Mouse (Mus musculus) layer of hippocampus, postnatal 25 days (tissue): ENCODE measurements around the gene 2010111I01Rik. TPM values are rescaled to one million over a fixed set of nuclear protein-coding genes. Genes with fewer than 3 reads are reported as not detected.
A peak's percentile ranks its signal among the peaks of the same experiment; 100 is the strongest.
"Not testable (repeated sequence)": the region's sequence is repeated elsewhere in the genome, so short reads cannot be mapped to it uniquely, and the experiment has no call there.

Source experiments
- DNase-seq, 2 experiments: peaks; one replicate each; pipeline ENCODE4 v3.0.0; 2022; ENCODE audit warnings: mixed read lengths in 2 of 2, low spot score in 1 of 2; ENCODE audit errors: extremely low spot score in 1 of 2
- total RNA-seq, 2 experiments: library from RNA; stranded (reverse); gene quantifications; 2 replicates each; pipeline ENCODE4 v1.2.3; 2021

The 2010111I01Rik gene
- total RNA-seq, 2 experiments from 2014 or later = 70.6 to 82.7 TPM

- DNase-seq = no peak
These were observed 360.5 kb downstream of the 2010111I01Rik start for GRCm38 (mm10) chr13:63324978-63325848.

- no peak for DNase-seq
These were observed 361.3 kb downstream of the 2010111I01Rik start for GRCm38 (mm10) chr13:63326015-63326414.

DNA sequence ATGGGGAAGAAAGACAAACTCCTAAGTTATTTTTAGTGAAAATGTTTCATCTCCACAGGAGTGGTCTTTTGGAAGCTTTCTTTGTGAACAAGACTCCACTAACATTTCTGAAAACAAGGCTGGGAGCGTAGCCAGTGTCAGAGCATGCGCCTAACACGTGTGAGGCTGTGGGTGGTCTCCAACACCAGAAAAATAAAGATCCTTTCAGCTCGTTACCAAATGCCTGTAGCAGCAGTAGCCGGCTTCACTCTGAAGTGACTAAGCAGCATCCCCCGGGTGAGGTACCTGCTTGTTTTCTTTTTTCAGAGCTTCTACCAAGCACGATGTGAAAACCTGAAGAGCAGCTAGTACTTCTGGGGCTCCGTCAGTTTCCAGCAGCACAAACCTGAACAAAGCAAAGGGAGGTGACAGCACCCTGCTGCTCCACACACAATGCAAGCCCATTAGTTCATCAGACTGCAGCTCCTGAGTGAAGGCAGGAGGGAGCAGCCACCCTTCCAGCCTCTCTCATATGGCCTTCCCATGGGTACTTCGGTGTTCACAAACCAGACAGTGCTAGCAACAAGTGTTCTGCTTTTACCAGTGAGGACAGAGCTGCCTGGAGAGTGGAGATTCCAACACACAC, 365.7 kb downstream of the 2010111I01Rik start:
- peak in 1 of 2 experiments; percentile 35 for DNase-seq

DNA sequence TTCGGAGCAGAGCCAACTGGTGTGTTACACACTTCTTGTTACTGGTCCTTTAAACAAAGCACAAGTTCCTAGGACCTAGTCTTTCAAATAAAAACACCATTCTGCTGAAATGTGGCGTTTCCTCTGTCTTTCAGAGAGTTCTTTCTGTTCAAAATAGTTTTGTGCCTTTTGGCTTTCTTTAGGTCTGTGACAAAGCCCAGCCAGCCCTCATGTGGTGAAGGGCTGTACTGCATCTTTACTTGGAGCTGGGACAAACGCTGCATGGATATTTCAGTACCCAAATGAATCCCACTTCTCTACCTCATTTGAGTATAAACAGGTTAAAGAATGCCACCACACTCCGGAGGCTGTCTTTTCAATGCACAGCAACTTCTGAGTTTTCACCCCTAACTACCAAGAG, 366.7 kb downstream of the 2010111I01Rik start:
- DNase-seq = peak in 1 of 2 experiments; percentile 77

- peak in 1 of 2 experiments; percentile 60 for DNase-seq
These were observed 368.0 kb downstream of the 2010111I01Rik start for GRCm38 (mm10) chr13:63332576-63333300.

- DNase-seq = peak in 1 of 2 experiments; percentile 35
These were observed 370.9 kb downstream of the 2010111I01Rik start for GRCm38 (mm10) chr13:63335421-63336134.

DNA sequence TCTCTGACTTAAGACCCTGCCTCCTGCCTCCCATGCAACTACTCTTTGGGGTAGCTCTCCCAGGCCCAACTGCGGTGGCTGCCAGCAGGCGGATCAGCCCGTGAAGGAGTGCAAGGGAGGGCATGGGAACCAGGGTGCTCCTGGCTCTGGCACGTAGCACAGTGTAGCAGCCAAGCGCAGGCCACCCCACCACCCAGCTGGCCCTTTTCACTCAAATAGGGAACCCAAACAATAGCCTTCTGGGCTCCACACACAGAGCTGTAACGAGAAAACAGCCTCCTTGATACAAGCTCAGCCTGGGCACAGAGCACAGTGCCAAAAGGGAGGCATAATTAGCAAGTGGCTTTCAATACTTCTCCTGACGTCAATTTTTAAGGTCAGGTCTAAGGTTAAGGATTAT, 371.6 kb downstream of the 2010111I01Rik start:
- no peak for DNase-seq

DNA sequence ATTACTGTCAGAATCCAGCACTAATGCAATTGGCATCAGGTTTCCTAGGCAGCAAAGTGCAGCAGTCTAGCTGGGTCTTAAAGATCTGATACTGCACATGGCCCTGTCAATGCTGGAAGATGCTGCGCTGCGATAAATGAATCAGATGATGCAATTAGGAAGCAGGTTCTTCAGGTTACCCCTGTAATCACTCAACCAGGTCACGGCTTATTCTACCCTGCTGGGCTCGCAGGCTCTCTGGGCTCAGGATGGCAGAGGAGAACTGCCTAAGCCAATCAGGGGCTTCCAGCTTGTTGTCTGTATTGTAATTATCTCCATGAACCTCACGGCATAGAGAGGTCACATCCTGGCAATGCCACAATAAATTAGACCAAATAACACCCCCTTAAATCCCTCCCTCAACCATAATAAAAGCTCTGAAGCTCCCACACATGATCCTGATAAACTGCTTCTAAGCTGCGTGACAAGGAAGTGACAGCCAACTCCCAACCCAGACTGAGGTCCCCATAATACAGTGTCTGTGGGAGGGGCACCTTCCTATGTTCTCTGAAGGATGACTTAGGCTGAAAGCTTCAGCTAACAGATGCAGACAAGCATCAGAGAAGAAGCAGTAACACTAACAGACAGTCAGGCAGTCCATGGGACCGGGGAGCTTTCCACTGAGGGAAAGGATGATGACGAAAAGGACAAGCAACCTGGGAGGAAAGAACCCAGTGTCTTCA, 372.7 kb downstream of the 2010111I01Rik start:
- DNase-seq = no peak

- no peak for DNase-seq
These were observed 375.3 kb downstream of the 2010111I01Rik start for GRCm38 (mm10) chr13:63339946-63340345.

- no peak for DNase-seq
These were observed 378.1 kb downstream of the 2010111I01Rik start for GRCm38 (mm10) chr13:63342781-63343180.

DNA sequence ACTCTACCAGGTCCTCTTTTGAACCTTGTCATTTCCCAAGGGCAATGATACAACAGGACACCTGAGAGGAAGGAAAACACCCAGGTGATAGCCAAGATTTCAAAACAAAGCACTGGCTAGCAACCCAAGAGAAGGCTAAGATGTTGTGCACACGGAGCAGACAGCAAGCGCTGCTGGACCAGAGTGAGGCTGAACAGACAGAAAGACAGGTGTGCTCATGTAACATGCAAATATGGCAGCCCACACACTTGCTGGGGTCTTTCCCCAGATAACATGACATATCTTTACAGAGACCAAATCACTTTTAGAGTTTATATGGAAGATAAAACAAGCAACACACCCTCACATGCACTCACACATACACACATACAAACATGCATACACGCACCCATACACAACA, 379.8 kb downstream of the 2010111I01Rik start:
- DNase-seq = no peak

DNA sequence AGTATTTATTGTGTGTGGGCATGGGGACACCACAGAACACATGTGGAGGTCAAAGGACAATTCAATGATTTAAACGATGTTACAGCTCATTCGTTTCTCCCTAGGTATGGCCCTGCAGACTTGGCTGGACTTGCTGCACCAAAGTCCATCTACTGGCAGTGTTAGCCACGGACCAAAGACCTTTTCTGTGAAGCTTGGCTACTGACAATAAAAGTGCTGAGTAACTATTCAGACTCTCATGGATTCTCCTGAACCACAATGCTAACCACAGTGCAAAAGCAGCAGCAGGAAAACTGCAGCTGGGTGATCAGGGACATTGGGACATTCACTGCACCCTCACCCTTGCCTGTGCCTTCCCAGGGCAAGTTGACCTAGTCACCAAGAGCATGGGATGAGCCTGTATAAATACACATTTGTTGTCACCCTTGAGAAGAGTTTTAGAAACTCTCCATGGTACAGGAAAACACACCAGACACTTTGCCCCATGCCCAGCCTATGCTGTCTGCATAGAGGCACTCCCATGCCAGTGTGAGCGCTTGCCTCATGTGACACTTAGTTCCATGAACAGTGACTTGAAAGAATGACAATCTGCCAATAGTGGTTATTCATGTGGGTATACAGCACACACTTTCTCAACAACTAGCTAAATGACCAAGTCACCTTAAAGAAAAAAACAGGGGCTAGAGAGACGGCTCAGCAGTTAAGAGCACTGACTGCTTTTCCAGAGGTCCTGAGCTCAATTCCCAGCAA, 381.0 kb downstream of the 2010111I01Rik start:
- DNase-seq = no peak

DNA sequence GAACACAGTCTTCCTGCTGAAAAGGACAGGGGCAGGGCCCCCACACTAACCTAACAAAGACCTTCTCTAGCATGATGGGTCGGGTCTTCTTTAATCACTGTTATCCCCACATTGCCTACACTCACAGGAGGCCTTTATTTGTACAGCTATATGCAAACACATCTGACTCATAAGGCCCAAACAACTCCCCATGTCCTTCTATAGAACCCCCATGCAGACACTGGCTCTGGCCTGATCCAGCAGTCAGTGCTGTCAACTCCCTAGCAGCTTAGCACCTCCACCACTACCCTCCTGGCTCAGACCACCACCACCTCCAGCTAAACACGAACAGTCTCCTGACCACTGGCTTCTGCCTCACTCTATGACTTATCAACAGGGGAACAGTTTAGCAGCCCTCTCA, 382.9 kb downstream of the 2010111I01Rik start:
- no peak for DNase-seq

DNA sequence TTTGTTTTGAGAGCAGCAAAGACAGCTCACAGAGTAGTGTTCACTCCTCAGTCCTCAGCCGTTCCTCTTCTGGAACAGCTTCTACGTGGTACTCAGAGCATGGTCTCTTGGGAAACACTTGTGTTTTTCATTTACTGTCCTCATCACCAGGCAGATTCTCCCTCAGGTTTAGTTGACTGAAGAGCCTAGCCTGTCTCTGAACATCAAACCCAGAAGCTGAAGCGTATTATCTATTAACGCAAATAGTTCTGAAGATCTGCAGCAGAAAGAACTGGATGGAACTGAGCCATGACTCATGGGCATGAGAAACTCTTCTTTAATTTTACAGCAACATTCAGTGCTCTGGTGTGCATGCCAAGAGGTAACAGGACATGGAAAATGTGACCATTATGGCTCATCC, 385.4 kb downstream of the 2010111I01Rik start:
- DNase-seq = no peak

GRCm38 (mm10) chr13:63353312-63353711, 388.6 kb downstream of the 2010111I01Rik start:
- not testable (repeated sequence) for DNase-seq

DNA sequence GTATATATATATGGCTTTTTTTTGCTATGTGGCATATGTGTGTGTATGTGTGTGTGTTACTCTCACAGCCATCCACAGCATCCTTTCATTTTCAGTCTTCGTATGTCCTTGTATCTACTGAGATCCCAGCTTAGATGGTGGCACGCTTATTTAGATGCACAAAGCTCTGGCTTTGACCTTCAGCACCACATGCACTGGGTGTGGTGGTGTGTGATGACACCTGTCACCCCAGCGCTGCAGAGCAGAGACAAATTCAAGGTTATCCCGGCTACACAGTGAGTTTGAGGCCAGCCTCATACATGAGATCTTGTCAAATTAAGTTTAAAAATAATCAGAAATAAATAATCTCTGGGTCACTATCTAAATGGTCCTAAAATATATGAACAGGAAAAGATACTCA, 391.4 kb downstream of the 2010111I01Rik start:
- DNase-seq = no peak

DNA sequence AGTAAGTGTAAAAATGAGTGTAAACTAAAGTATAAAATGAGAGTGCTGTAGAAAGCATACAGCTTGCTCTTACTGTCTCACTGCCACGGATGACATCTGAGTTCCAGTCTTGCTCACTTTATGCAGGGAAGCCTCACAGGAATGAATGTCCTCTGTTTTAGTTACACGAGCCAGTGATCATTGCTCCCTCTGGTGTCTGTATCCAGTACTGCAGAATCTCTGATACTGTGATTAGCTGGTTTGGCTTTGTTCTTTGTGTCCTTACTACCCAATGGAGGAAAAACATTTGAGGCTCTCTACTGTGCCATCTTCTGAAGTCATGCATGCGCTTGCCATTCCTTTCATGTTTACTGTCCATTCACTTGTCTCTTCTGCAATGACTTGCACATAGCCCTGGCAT, 391.9 kb downstream of the 2010111I01Rik start:
- DNase-seq = peak; percentile 44 to 82

DNA sequence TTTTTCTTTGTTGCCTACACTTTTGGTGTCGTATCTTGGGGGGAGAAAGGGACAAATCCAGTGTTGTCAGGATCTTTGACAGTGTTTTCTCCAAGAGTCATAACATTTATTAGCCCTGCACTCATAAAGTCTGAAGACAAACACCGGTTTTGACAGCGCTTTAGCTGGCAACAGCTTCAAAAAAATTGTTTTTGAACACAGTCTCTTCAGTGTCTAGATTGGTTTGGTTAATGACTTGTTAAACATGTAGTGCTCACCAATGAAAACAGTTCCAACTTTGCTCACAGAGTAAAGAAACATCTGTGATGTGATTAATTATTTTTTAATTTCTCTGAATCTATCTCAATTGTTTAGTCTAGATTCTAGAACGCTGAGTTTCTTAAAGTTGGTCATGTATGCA, 394.7 kb downstream of the 2010111I01Rik start:
- no peak for DNase-seq
